Mouse (Mus musculus): Measurements from ENCODE around the gene Ptbp1.

Gene Ptbp1

DNA sequence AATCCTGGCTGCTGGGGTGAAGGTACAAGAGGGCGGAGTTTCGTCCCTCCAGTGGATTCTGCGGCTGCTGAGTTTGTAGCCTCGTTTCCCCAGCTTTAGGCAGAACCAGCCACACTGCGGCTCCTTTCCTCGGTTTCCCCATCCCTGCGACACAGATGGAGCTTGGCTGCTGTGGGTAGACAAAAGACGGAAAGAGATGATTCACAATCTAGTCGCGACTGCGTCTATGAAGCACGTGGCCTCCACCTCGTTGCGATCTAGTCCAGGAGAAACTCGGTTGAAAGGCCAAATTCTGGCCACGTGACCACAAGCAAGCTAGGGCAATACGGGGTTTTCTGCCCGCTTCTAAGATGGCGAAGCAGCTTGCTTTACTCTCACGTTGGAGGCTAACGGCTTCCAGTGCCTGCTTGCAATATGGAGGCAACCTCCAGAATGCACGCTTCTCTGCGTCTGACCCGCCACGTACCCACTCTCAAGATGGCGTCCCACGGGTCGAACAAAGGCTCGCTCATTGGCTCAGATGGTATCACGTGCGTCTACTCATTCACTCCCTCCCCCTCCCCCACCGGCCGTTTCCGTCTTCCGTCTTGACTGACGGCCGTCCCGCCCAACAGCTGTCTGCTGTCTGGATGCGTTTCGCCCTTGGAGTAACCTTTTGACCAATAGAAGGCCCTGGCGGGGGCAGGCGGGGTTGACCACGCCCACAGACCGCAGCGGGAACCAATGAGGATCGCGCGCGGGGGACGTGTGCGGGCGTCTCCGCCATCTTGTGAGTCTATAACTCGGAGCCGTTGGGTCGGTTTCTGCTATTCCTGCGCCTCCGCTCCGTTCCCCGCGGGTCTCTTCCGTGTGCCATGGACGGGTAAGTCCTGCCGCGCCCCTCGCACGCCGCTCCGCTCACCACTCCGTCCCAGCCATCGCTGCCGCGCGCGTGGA lies at the start of gene Ptbp1:
Gene Ptbp1 (plus strand): TSS at position 568 of the 936 bp plus-strand sequence.
- peak; percentile 100 for DNase-seq

DNA sequence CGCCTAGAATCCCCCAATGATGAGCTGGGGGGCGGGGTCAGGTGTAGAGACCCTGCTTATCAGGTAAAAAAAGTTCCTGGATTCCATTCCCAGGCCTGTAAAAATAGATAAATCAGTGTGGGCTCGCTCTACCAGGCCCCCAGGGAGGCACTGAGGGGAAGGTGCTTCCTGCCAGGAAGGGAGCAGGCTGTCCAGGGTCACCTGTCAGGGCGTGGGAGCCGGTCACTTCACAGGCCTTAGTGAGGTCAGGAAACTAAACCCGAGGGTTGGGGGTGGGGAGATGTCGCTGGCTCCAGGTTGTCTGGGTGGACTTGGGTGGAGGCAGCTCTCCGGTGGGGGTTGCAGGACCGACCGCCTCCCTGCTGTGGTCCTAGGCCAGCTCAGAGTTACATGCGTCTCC lies 48.6 kb upstream of the Ptbp1 start:
- DNase-seq: peak; percentile 80

DNA sequence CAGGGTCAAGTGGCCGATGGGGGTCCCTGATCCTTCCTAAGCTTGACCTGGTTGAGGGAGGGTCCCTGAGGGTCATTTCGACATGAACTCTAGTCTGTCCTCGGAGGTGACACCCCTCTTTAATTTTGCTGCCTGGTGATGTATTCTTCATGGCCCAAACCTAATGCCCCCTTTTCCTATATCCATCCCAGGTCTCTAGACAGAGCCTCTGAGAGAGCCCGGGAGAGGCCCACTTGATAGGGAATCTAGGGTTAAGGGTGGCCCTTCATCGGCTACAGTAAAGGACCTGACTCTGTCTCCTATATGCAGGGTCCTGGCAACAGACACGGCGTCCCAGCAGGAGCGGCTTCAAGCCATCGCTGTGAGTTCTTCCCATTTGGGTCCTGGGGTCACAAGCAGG lies 47.9 kb upstream of the Ptbp1 start:
- DNase-seq: no peak

DNA sequence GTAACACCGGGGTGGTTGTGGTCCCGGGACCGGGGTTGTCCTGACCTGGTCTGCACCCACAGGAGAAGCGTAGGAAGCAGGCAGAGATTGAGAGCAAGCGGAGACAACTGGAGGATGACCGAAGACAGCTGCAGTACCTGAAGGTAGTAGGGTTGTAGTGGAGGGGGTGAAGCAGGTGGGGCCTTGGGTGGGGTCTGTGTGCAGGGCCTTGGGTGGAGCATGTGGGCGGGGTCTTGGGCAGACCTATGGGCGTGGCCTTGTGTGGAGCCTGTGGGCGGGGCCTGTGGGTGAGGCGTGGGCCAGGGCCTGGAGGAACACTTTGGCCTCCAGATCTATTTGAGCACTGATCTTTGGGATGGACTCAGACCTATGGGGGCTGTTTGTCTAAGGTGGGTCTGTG lies 47.3 kb upstream of the Ptbp1 start:
- DNase-seq: peak; percentile 61

DNA sequence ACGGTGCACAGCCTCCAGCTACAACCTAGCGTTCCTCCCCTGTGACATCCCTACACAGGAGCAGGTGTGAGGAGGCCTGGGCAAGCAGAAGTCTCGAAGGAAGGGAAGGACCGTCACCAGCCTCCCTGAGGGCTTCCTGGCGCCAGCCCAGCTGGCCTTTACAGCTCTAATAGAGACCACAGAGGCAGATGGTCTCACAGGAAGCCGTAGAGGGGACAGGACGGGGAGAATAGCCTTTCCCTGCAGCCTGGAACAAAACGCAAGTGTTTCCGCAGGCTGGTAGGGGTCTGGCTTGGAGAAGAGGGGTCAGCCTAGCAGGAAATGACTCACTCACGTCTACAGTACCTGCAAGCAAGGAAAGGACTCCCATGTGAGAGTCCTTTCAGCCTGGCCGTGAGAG lies 46.4 kb upstream of the Ptbp1 start:
- peak; percentile 79 for DNase-seq

DNA sequence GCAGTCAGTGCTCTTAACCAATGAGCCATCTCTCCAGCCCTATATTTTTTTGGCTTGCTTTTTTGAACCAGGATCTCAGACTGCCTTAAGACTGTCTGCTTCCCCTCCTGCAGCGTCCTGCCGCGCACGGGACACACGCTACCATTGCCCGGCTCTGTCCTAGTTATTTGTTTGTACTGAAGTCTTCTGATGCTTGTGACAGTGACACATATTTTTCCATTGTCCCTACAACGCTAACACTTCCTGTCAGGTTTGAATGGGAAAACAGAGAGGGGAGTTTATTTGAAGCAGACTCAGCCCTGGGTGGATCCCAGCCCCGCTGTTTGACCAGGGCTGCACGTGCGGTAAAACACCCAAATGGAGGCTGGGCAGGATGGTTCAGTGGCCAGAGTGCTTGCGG lies 45.5 kb upstream of the Ptbp1 start:
- peak; percentile 59 for DNase-seq

DNA sequence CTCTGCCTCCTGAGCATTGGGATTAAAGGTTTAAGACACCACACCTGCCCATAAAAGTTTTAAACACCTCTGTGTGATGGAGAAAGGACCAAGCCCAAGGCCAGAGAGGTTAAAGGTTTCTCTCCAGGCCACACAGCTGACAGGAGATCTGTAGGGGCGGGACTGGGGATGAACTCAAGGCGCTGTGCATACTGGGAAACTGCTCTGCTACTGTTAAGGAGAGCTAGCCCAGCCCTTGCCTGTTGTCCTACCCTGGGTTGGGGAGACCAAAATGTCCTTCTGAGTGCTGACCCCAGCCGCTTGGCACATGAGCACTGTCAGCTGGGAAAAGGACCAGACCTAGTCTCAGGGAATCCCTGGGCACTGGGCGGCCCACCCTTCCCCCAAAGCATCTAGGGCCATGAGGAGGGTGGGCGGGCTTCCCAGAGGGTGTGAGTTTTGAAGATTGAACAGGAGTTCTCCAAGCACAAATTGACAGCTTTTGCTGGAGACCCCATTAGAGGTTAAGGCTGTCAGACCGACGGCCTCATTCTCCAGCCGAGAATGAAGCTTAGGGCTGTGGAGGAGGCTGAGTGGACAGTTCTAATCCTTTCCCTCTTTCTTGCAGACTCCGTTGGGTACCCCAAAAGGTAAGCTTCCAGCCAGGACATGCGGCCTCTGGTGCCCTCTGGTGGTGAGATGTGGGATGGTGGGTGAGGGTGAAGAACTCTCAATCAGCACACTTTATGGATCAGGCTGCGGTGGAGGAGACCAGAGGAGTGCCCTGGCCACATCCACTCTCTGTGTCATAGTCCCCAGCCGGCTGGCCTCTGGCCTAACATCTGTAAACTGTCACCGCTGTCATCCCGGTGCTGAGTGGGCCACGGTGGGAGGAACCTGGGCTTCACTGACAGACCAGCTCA lies 42.2 kb upstream of the Ptbp1 start:
- peak; percentile 92 for DNase-seq

DNA sequence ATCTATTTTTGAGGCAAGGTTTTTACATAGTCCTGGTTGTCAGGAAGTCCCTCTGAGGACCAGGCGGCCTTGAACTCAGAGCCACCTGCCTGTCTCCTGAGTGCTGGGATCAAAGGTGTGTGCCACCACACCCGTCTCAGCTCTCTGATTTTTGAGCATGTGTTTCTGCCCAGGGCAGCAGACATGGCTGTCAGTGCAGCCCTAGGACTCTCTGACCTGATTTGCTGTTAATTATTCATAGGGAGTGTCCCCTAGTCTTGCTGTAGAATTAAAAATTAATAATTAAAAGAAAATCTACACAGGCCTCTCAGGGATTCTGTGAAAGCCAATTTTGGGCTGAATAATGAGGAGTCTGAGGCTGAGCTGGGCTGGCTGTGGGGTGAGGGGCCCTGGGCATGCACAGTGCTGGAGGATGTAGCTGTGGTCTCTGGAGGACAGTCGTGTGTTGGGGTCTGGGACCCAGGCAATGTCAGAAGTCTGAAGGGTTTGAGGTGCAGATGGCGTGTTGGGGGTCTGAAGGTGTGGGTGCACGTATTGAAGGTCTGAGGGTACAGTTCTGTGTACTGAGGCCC lies 39.9 kb upstream of the Ptbp1 start:
- DNase-seq: peak; percentile 56

DNA sequence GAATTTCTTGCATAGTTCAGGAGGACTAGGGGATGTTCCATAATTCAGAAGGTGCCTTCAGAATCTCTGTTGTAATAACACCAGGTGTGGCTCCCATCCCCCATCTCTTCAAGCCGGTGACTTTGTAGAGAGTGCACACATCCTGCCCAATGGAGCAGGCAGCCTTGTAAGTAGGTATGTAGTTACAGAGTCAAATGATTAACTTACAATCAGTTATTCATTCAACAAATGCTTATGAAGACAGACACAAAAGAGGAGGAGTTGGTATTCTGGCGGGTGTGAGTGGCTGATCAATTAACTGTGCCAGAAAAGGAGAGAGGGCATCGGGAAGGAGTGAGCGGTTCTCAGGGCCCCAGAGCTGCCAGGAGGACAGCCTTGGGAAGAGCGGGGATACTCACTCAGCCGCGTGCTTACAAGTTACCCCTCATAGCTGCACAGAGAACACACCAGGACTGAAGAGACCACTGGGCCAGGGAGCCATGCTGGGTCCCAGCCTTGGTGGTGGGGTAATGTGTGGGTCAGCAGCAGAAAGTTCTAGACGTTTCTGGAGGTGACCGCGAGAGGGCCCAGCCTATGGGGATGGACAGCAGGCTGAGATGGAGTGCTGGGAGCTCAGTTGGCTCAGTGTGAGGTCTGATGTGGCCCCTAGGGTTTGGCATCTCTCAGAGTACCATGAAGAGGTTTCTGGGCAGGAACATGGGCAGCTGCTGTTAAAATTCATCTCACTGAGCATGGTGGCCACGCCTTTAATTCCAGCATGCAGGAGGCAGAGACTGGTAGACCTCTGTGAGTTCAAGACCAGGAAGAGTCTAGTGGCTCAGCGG lies 38.3 kb upstream of the Ptbp1 start:
- peak; percentile 75 for DNase-seq

DNA sequence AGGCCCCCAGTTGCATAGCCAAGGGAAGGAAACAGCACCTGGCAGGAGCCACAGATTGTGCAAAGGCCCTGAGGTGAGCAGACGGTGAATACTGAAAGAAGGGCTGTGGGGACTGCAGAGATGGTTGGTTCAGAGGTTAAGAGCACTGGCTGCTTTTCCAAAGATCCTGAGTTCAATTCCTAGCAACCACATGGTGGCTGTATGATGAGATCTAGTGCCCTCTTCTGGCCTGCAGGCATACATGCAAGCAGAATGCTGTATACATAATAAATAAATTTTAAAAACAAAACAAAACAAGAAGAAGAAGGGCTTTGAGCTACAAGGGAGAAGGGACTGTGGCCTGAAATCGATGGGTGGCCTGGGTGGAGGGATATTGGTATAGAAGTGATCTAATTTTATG lies 37.1 kb upstream of the Ptbp1 start:
- no peak for DNase-seq

DNA sequence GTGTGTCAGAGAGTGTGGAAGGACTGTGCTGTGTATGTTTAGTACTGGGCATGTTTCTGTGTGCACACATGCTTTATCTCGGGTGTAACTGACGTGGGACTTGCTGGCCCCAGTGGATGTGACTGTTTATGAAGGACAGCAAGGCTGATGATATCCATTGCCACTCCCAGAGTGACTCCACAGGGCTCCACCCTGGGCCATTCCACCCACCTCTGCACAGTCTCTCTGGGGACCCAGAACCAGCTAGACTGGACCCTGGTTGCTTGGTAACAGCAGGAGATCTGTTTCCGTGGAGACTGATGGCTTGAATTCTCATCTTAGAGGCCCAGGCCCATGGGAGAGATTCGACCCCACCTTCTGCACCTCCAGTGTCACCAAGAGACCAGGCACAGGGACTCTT lies 36.0 kb upstream of the Ptbp1 start:
- DNase-seq: no peak

DNA sequence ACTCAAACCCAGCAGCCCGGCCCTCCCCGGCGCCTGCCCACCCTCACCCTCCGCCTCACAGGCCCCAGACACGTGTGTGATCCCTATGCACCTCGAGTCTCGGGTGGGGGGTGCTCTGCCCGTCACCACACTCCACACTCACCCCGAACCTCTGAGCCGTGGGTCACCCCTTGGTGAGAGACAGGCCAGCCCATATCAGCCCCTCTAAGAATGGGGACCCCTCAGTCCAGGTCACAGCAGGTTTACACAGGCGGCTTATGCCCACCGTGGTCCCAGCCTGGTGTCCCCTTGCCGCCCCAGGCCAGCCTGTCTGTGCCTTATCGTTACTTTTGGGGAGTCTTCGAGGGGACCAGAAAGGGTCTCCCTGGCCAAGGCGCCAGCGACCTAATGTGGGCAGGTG lies 34.6 kb upstream of the Ptbp1 start:
- no peak for DNase-seq

DNA sequence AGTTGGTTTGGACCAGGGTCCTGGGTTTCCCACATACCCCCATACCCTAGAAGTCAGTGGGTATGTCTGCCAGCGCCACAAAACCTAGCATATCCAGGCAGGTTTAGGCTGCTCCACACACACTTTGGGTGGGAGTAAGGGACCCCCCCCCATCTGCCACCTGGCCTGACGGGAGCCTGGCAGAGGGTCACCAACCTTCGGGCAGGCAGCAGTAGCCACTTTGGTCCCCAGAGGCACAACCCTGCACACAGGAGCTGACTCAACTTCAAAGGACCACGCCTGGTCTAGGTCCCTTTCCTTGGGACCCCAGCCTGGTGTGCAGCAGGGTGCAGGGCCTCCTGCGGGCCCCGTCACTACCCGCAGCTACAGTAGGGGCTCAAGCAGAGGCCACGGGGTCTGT lies 34.0 kb upstream of the Ptbp1 start:
- DNase-seq: no peak

DNA sequence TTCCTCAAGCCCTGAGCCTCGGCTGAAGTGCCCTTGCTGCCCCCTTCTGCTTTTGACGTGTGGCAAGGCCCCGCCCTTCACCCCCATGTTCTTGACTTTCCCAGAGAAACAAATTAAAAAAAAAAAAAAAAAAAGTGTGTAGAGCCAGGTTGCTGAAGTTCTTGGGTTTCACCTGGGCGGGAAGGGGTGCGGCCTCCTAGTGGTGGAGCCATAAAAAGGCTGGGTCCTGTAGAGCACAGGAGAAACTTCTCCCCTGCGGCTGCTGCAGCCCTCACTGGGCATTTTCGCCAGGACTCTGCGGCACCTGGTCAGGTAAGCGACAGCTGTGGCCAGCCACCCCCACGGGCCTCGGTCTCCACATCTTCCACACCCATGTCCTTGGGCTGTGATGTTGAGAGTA lies 33.4 kb upstream of the Ptbp1 start, which contains the start of gene Misp:
Gene Misp (plus strand): TSS at position 208 of the 400 bp plus-strand sequence.
- peak; percentile 69 for DNase-seq

DNA sequence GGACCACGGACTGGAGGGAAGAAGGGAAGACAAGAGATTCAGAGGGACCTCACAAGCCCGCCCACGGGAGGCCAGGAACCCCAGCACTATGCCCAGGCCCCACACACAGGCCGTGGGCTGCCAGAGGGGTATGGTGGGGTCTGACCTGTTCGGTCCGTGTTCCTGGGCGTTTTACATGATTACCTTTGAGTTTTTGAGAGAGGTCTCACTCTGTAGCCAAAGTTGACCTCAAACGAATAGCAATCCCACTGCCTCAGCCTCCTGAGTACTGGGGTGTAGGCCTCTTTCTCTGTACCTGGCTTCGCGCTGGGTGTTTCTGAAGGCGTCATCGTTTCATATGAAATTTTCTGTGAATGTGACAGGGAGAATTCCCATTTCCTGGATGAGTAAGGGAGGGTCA lies 32.5 kb upstream of the Ptbp1 start:
- DNase-seq: no peak

DNA sequence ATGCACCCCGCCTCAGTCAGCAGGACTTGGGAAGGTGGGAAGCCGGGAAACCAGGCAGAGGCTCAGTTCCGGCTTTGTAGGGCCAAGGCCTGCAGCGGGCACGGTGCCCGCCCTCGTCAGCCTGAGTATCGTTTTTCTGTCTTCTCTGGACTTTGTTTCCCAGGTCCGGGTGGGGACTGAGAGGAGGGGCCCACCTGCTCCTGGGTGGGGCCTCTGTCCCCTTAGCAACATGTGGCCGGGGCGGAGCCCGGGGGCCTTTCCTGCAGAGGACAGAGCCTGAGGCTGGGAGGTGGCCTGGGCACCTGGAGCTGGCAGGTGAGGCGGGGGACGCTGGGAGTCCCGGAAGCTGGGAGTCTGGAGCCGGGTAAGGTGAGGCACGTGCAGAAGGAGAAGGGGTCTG lies 31.9 kb upstream of the Ptbp1 start:
- DNase-seq: peak; percentile 82

DNA sequence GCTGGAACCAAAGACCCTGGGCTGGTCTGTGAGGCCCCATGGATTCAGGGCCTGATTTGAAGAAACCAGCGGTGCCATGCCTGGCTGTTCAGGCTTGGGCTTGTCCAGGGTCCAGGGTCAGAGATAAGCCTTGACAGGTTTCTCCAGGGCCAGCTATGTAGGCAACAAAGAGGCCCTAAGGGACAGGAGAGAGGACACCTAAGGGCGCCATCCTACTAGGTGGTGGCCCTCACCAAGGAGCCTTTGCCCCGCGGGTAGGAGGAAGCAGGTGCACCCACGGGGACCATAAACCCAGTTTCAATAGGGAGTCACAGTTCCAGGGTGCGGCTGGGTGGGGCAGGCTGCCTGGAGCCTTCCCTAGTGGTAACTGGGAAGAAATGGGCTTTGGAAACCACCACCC lies 31.2 kb upstream of the Ptbp1 start:
- no peak for DNase-seq

DNA sequence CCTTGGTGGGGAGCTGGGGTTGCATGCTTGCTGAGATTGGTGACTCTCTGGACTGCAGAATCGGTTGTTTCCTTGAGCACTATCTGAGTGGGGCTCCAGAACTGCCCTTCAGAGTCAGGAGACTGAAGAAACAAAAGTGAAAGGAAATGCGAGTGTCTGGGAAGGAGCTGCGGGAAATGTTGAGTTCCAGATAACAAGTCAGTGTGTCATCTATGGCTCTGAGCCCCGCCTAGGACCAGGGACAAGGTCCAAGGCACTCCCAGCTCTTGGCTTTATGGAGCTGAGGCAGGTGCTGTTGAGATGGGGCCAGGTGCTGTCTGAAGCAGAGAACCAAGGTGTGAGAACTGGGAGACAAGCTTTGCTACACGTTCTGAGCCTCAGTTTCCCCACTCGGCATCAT lies 29.8 kb upstream of the Ptbp1 start:
- DNase-seq: no peak

DNA sequence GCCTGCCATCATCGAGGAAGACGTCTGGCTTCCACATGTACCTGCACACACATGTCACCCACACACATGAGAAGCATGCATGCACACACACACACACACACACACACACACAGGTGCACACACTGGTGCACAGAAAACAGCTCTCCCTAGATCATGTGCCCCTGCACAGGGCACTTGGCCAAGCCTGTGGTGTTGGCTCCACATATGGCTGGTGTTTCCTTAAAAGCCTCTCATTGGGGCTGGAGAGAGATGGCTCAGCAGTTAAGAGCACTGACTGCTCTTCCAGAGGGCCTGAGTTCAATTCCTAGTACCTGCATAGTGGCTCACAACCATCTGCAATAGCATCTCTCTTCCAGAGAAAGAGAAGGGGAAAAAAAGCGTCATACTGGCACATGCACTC lies 22.6 kb upstream of the Ptbp1 start:
- DNase-seq: no peak

DNA sequence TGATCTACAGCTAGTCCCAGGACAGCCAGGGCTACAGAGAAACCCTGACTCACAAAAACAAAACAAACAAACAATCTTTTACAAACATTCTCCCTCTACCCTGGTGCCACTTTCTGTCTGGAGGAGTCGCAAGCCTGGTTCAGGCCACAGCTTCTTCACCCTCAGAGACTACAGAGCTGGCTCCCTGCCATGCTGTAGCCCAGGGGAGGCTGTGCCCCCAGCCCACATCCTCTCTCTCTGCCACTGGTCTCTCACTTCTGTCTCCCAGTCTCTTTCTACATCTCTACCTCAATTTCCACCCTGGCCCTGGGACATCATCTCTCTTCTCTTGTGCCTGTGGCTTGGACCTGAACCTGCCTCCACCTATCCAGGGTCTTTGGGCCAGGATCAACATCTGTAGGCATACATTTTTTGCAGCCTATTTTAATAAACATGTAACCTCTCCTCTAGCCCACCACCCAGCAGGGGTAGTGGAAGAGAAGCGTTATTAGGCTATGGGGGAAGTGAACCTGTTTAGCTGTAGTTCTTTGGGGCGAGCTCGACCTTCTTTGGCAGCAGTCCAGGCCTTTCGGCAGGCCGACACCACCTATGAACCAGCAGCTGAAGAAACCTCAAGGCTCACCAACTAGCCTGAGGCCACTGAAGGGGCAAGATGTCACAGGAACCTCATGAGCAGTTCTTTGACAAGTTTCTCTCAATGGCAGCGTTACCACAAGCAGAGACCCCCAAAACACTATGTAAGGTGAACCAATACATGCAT lies 22.0 kb upstream of the Ptbp1 start:
- DNase-seq: no peak

DNA sequence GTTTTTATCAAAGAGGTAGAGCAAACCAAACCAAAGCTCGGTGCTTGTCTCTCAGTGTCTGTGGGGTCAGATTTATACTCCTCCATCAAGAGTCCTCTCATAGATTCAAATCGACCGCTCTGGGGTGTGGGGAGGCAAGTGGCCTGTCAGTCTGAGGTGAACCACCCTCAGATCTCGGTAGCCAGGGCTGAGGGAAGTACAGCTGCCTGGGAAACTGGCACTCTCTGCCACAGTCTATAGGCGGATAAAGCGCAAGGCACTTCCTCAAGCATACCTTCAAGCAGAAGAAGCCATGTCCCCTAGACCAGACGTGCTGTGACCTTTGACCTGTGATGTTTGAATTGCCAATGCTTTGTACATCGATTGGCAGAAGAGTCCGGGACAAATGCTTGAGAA lies 21.4 kb upstream of the Ptbp1 start:
- no peak for DNase-seq

All from kidney, postnatal 10 days (tissue).